ENCODE assay signal across 8 mouse cellular contexts in the genomic region with DNA sequence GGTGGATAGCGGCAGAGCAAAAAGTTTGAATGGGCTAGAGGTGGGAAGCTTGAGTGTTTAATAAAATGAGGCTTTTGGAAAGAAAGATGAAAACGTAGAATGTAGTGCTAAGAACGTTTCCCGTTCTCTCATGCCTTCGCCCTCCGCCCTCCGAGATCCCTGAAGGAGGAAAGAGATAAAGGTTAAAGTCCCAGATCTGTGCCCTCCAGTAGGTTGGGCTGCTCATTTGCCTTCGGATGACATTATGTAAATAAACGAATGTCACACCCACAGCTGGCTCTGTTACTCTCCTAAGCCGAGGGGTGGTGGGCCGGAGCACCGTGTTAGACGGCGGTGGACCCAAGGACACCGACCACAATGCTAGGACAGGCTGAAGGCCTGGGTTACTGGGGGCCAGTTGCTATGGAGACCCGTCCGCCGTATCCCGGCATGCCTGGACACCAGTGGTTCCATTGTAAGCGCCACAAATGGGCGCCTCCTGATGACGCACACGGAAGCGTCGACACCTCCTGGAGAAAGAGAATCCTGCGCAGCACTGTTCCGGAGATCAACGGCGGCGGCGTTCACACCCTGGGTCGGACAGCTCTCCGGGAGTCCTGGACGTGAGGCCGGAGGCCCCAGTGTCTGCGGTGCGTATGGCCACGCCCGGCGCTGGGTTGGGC. TPM values are rescaled to one million over a fixed set of nuclear protein-coding genes. Genes with fewer than 3 reads are reported as not detected.
A peak's percentile ranks its signal among the peaks of the same experiment; 100 is the strongest.
DNase-seq lines count a peak whose midpoint lies in the region; ATAC-seq and TF ChIP-seq lines count a peak whose summit lies in the region.

A gene (plus strand): TSS at position 493 of the 662 bp plus-strand sequence.

- peak; percentile 75 for ATAC-seq in embryonic facial prominence, embryonic 14.5 days (ENCODE audit: low read depth)
- peak; percentile 64 for ATAC-seq in limb, embryonic 13.5 days (ENCODE audit: low FRiP score, low read depth)
- peak; percentile 59 for ATAC-seq in midbrain, embryonic 15.5 days (replicated peaks)

- peak within 1 kb of the TSS; percentile 90 for H3K9ac ChIP-seq in embryonic facial prominence, embryonic 14.5 days (ENCODE audit: low read depth, low read length)
- peak within 1 kb of the TSS; percentile 87 for H3K9ac ChIP-seq in limb, embryonic 13.5 days
- H3K9ac ChIP-seq in midbrain, embryonic 15.5 days = peak within 1 kb of the TSS; percentile 88

- DNase-seq in 416B (ENCODE audit: low read depth) = peak; percentile 96
- peak; percentile 97 for DNase-seq in embryonic facial prominence, embryonic 14.5 days (ENCODE audit: low spot score)
- peak; percentile 91 for DNase-seq in heart, adult 8-10 months (ENCODE audit: low spot score)
- peak; percentile 94 for DNase-seq in kidney, adult 9 months
- peak; percentile 76 to 82 for DNase-seq in spleen, adult 18-20 months

- WGBS in bone marrow, adult 2 months = 3% methylated on average over 40 of the region's 40 CpGs
- 8% methylated on average over 36 of the region's 40 CpGs for WGBS in embryonic facial prominence, embryonic 14.5 days
- WGBS in limb, embryonic 13.5 days = 8% methylated on average over 40 of the region's 40 CpGs
- WGBS in midbrain, embryonic 15.5 days = 6% methylated on average over 40 of the region's 40 CpGs

- TF ChIP-seq CTCF in bone marrow, adult 2 months (IDR thresholded peaks at IDR 0.05; ENCODE audit: control insufficient read depth, insufficient read depth, low read length) = no peak

- H3K4me3 ChIP-seq in bone marrow, adult 2 months (replicated peaks; ENCODE audit: control insufficient read depth, low read depth, low read length) = peak within 1 kb of the TSS; percentile 95
- peak within 1 kb of the TSS; percentile 87 for H3K4me3 ChIP-seq in embryonic facial prominence, embryonic 14.5 days (ENCODE audit: low read depth, low read length)
- H3K4me3 ChIP-seq in limb, embryonic 13.5 days = peak within 1 kb of the TSS; percentile 86
- peak within 1 kb of the TSS; percentile 70 for H3K4me3 ChIP-seq in midbrain, embryonic 15.5 days

- H3K9me3 ChIP-seq in embryonic facial prominence, embryonic 14.5 days (ENCODE audit: control insufficient read depth, low read length) = no peaks in the 10 kb centered on the region
- H3K9me3 ChIP-seq in limb, embryonic 13.5 days = no peaks in the 10 kb centered on the region
- no peaks in the 10 kb centered on the region for H3K9me3 ChIP-seq in midbrain, embryonic 15.5 days

- TF ChIP-seq POLR2A in bone marrow, adult 2 months (IDR thresholded peaks at IDR 0.05; ENCODE audit: borderline replicate concordance, control insufficient read depth, low read depth, low read length) = peak; percentile 74; the same call in 1 of the 2 replicates

- H3K4me1 ChIP-seq in bone marrow, adult 2 months (ENCODE audit: control insufficient read depth, insufficient read depth, low read length) = no peaks in the 10 kb centered on the region; the same call in 1 of the 2 replicates
- peaks cover 21% of the 10 kb centered on the region for H3K4me1 ChIP-seq in embryonic facial prominence, embryonic 14.5 days (ENCODE audit: control insufficient read depth, insufficient read depth, low read length)
- peaks cover 37% of the 10 kb centered on the region for H3K4me1 ChIP-seq in limb, embryonic 13.5 days
- H3K4me1 ChIP-seq in midbrain, embryonic 15.5 days = peaks cover 37% of the 10 kb centered on the region

- H3K27me3 ChIP-seq in embryonic facial prominence, embryonic 14.5 days (replicated peaks; ENCODE audit: control insufficient read depth, insufficient read depth, low read length) = no peaks in the 10 kb centered on the region
- no peaks in the 10 kb centered on the region for H3K27me3 ChIP-seq in limb, embryonic 13.5 days
- no peaks in the 10 kb centered on the region for H3K27me3 ChIP-seq in midbrain, embryonic 15.5 days (replicated peaks)

- peaks cover 20% of the 10 kb centered on the region; the same call in 1 of the 2 replicates for H3K36me3 ChIP-seq in embryonic facial prominence, embryonic 14.5 days (ENCODE audit: control insufficient read depth, insufficient read depth, low read length)
- peaks cover 18% of the 10 kb centered on the region for H3K36me3 ChIP-seq in limb, embryonic 13.5 days
- peaks cover 9% of the 10 kb centered on the region; the same call in 1 of the 2 replicates for H3K36me3 ChIP-seq in midbrain, embryonic 15.5 days (replicated peaks)

- peak within 1 kb of the TSS; percentile 99 for H3K4me2 ChIP-seq in embryonic facial prominence, embryonic 14.5 days (ENCODE audit: low read depth, low read length)
- H3K4me2 ChIP-seq in limb, embryonic 13.5 days (replicated peaks) = peak within 1 kb of the TSS; percentile 99
- peak within 1 kb of the TSS; percentile 96 for H3K4me2 ChIP-seq in midbrain, embryonic 15.5 days

- H3K27ac ChIP-seq in bone marrow, adult 2 months (ENCODE audit: control insufficient read depth, insufficient read depth, low read depth, low read length, poor library complexity) = peak within 1 kb of the TSS; percentile 57; the same call in 1 of the 2 replicates
- peak within 1 kb of the TSS; percentile 49 for H3K27ac ChIP-seq in embryonic facial prominence, embryonic 14.5 days (replicated peaks; ENCODE audit: low read depth, low read length)
- no peak within 1 kb of the TSS for H3K27ac ChIP-seq in limb, embryonic 13.5 days
- H3K27ac ChIP-seq in midbrain, embryonic 15.5 days = peak within 1 kb of the TSS; percentile 58

RNA-seq across cellular contexts. Expression of the gene that starts here (rescaled TPM):
- polyA plus RNA-seq in bone marrow, adult 2 months (2011; ENCODE audit: insufficient read depth, insufficient read length, low replicate concordance, missing spikeins) = 40.6 and 68.0 TPM in 2 replicates
- 35.0 and 38.7 TPM in 2 replicates for polyA plus RNA-seq in embryonic facial prominence, embryonic 14.5 days (2014; fragmentation: Nextera tagmentation; extraction: Ambion mirVana)
- total RNA-seq in heart, adult 8-10 months (2022) = 10 to 100 TPM; 13.0 to 17.6 (median 15.6) TPM
- 36.7 and 40.5 TPM in 2 replicates for polyA plus RNA-seq in limb, embryonic 13.5 days (2015; fragmentation: Nextera tagmentation; extraction: Ambion mirVana)
- 40.0 and 44.4 TPM in 2 replicates for polyA plus RNA-seq in midbrain, embryonic 15.5 days (2015; fragmentation: Nextera tagmentation; extraction: Ambion mirVana)
